Mouse (Mus musculus) C2C12 (cell line): ENCODE measurements at regions not wholly inside any gene's neighbourhood (a gene's known extent, or its start where the extent isn't known, plus 50 kb on each side); places are given as distances from the start of the nearest gene placed in this dataset.

Experiments
- CEBPB ChIP-seq: IDR thresholded peaks from one replicate; pipeline ENCODE4 v1.6.1; 2011; ENCODE audit warnings: low read depth, mild to moderate bottlenecking, control low read depth, moderate library complexity
- CTCF ChIP-seq: IDR thresholded peaks from one replicate; pipeline ENCODE4 v1.5.1; 2011; ENCODE audit not compliant: control insufficient read depth, insufficient read depth, insufficient read length

- TF ChIP-seq CTCF (no peak), CEBPB (no peak)
Observed at GRCm38 (mm10) chr14:102361589-102361988, 620.8 kb downstream of the Kctd12 start.
